Mouse (Mus musculus) granulocyte monocyte progenitor cell, adult 5-6 weeks (primary cell): ENCODE measurements around the gene Zmynd19. TPM values are rescaled to one million over a fixed set of nuclear protein-coding genes. Genes with fewer than 3 reads are reported as not detected.

Experiments used
- total RNA-seq, 2 experiments: library from RNA; stranded (forward) in 1 of 2; stranded (reverse) in 1 of 2; fragments of 200-712, 200-1000 nt in 1 of 2; fragments of >200 nt in 1 of 2; fragmentation: Nextera tagmentation in 1 of 2; gene quantifications; 2 replicates each; pipeline ENCODE4 v1.2.3; 2014 to 2017

Gene Zmynd19
- total RNA-seq, 2 experiments from 2014 or later = 18.5 to 72.0 TPM

Other genes starting within 250 kb of the Zmynd19 start
- 0.58 and 3.2 TPM in 2 replicates for gene Cacna1b, start 186.6 kb upstream of the Zmynd19 start, total RNA-seq (2014; fragmentation: Nextera tagmentation)
- 0.04 and 0.21 TPM in 2 replicates for gene Cacna1b, start 186.6 kb upstream of the Zmynd19 start, total RNA-seq (2017)
- 61.9 and 82.0 TPM in 2 replicates for gene Ehmt1, start 30.2 kb upstream of the Zmynd19 start, total RNA-seq (2014; fragmentation: Nextera tagmentation)
- gene Ehmt1, start 30.2 kb upstream of the Zmynd19 start, total RNA-seq (2017) = 91.2 and 105 TPM in 2 replicates
- 46.0 and 82.7 TPM in 2 replicates for gene Arrdc1, start 14.5 kb upstream of the Zmynd19 start, total RNA-seq (2014; fragmentation: Nextera tagmentation)
- 57.3 and 68.1 TPM in 2 replicates for gene Arrdc1, start 14.5 kb upstream of the Zmynd19 start, total RNA-seq (2017)
- 24.5 and 25.1 TPM in 2 replicates for gene Dph7, start 12.6 kb downstream of the Zmynd19 start, total RNA-seq (2014; fragmentation: Nextera tagmentation)
- 21.1 and 23.7 TPM in 2 replicates for gene Dph7, start 12.6 kb downstream of the Zmynd19 start, total RNA-seq (2017)
- gene Mrpl41, start 25.3 kb downstream of the Zmynd19 start, total RNA-seq (2014; fragmentation: Nextera tagmentation) = 69.5 and 99.3 TPM in 2 replicates
- gene Mrpl41, start 25.3 kb downstream of the Zmynd19 start, total RNA-seq (2017) = 174 and 218 TPM in 2 replicates
- gene Pnpla7, start 26.2 kb downstream of the Zmynd19 start, total RNA-seq (2014; fragmentation: Nextera tagmentation) = 42.6 and 54.4 TPM in 2 replicates
- 30.4 and 40.5 TPM in 2 replicates for gene Pnpla7, start 26.2 kb downstream of the Zmynd19 start, total RNA-seq (2017)
- gene Nsmf, start 104.6 kb downstream of the Zmynd19 start, total RNA-seq (2014; fragmentation: Nextera tagmentation) = 18.6 and 19.2 TPM in 2 replicates
- gene Nsmf, start 104.6 kb downstream of the Zmynd19 start, total RNA-seq (2017) = 4.2 and 22.6 TPM in 2 replicates
- not detected in 2 replicates for gene Entpd8, start 130.5 kb downstream of the Zmynd19 start, total RNA-seq (2014; fragmentation: Nextera tagmentation)
- not detected in 2 replicates for gene Entpd8, start 130.5 kb downstream of the Zmynd19 start, total RNA-seq (2017)
- gene Noxa1, start 145.4 kb downstream of the Zmynd19 start, total RNA-seq (2014; fragmentation: Nextera tagmentation) = 1.3 TPM in 1 of 2 replicates, not detected in the other
- not detected in 2 replicates for gene Noxa1, start 145.4 kb downstream of the Zmynd19 start, total RNA-seq (2017)
- 0.62 TPM in 1 of 2 replicates, not detected in the other for gene Nrarp, start 231.0 kb downstream of the Zmynd19 start, total RNA-seq (2014; fragmentation: Nextera tagmentation)
- 0.39 and 0.72 TPM in 2 replicates for gene Nrarp, start 231.0 kb downstream of the Zmynd19 start, total RNA-seq (2017)
- gene Tor4a, start 247.1 kb downstream of the Zmynd19 start, total RNA-seq (2014; fragmentation: Nextera tagmentation) = 14.6 and 20.2 TPM in 2 replicates
- 14.7 and 16.4 TPM in 2 replicates for gene Tor4a, start 247.1 kb downstream of the Zmynd19 start, total RNA-seq (2017)